Mouse (Mus musculus) kidney, embryonic 14.5 days (tissue): Measurements from ENCODE around the gene Mslnl. TPM values are rescaled to one million over a fixed set of nuclear protein-coding genes. Genes with fewer than 3 reads are reported as not detected.

ENCODE experiments used
- ATAC-seq: fragments of 200-750 bp; cut with Nextera tagmentation; 2 replicates; pipeline ENCODE4 v1.8.0; 2017; ENCODE audit warnings: moderate number of reproducible peaks, mild to moderate bottlenecking, moderate TSS enrichment, moderate library complexity; ENCODE audit not compliant: low FRiP score, low TSS enrichment
- H3K27ac ChIP-seq: fragments of 300-500 bp; sonication (generic); 2 replicates; pipeline ENCODE4 v1.5.1; 2014; ENCODE audit warnings: low read depth, mild to moderate bottlenecking, low read length, moderate library complexity, mixed read lengths
- H3K27me3 ChIP-seq: fragments of 300-500 bp; sonication (generic); 2 replicates; pipeline ENCODE4 v1.6.1; 2014; ENCODE audit warnings: mild to moderate bottlenecking, low read length; ENCODE audit not compliant: control insufficient read depth, insufficient read depth
- H3K36me3 ChIP-seq: fragments of 300-500 bp; sonication (generic); 2 replicates; pipeline ENCODE4 v1.6.1; 2014; ENCODE audit warnings: low read length, mixed read lengths; ENCODE audit not compliant: control insufficient read depth, insufficient read depth
- H3K4me1 ChIP-seq: fragments of 300-500 bp; sonication (generic); 2 replicates; pipeline ENCODE4 v1.6.1; 2014; ENCODE audit warnings: low read length, mixed read lengths; ENCODE audit not compliant: control insufficient read depth, insufficient read depth
- H3K4me2 ChIP-seq: fragments of 300-500 bp; sonication (generic); replicated peaks from 2 replicates; pipeline ENCODE4 v1.6.1; 2014; ENCODE audit warnings: low read depth, mild to moderate bottlenecking, low read length
- H3K4me3 ChIP-seq: fragments of 300-500 bp; sonication (generic); 2 replicates; pipeline ENCODE4 v1.5.1; 2014; ENCODE audit warnings: mild to moderate bottlenecking, low read length
- H3K9ac ChIP-seq: fragments of 300-500 bp; sonication (generic); 2 replicates; pipeline ENCODE4 v1.6.1; 2014; ENCODE audit warnings: low read depth, mild to moderate bottlenecking, low read length, moderate library complexity
- H3K9me3 ChIP-seq: fragments of 300-500 bp; sonication (generic); 2 replicates; pipeline ENCODE4 v1.6.1; 2016; ENCODE audit warnings: low read length; ENCODE audit not compliant: control insufficient read depth
- whole genome bisulfite sequencing: fragments of 180-500 bp; shearing (Covaris S2); extraction: QIAGEN DNeasy Blood & Tissue Kit; methylation state at CpG from one replicate; pipeline ENCODE4 v1.1.7; 2014; 5-methylcytosine and 5-hydroxymethylcytosine counted together
- polyA plus RNA-seq: library from polyadenylated mRNA; unstranded; fragments of >200 nt; fragmentation: Nextera tagmentation; extraction: Ambion mirVana; gene quantifications from 2 replicates; pipeline ENCODE4 v1.2.1, GENCODE M21; 2014

Gene Mslnl
- polyA plus RNA-seq, 1 experiment from 2014 or later, result not detected

- peaks cover 45% of the 10 kb centered on the region for H3K36me3 ChIP-seq
- 90% methylated on average over 3 of the region's 3 CpGs for WGBS
Measured at GRCm38 (mm10) chr17:25786280-25786679, 50.4 kb downstream of the Mslnl start, which contains the start of gene Ccdc78. Ccdc78 (plus strand) TSS chr17:25786580.

DNA sequence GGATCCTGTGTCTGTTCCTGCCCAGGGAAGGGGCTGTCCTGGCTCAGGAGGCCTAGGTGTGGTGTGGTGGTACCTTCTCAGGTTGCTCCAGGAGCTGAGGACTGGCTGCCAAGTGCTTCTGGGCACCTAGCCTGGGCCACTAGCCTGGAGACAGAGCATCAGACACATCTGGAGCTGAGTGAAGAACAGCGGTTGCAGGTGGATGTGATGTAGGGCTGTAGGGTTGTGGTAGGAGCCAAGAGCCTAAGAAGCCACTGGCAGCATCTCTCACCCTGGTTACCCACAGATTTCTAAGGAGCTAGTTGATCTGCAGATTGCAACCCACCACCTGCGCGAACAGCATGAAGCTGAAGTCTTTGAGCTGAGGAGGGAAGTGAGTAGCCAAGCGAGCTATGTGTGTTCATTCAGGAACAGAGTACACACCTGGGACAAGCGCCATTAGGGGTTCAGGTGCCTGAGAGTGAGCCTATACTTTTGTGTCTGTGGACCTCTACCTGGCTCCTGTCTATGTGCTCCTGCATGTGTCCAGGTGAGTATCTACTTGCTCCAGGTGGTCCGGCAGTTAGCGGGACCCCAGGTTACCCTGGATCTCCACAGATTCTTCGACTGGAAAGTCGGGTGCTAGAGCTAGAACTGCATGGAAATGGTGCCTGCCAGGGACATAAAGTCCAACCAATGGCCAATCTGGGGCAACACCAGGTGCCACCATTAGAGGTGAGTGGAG is 51.1 kb downstream of the Mslnl start:
- peaks cover 39% of the 10 kb centered on the region for H3K36me3 ChIP-seq
- H3K27ac ChIP-seq, result no peak overlapping the region
- 92% methylated on average over 9 of the region's 9 CpGs for WGBS
- no peak overlapping the region for H3K4me2 ChIP-seq
- H3K9me3 ChIP-seq, result no peaks in the 10 kb centered on the region
- no peak overlapping the region for H3K4me3 ChIP-seq
- peaks cover 22% of the 10 kb centered on the region for H3K4me1 ChIP-seq
- no peak overlapping the region for H3K9ac ChIP-seq
- no peak for ATAC-seq
- H3K27me3 ChIP-seq, result no peaks in the 10 kb centered on the region

More at GRCm38 (mm10) chr17:25786280-25786679, 50.4 kb downstream of the Mslnl start, which contains the start of gene Ccdc78:
- peak within 1 kb of the TSS; percentile 65; the same call in 1 of the 2 replicates for H3K27ac ChIP-seq
- H3K4me3 ChIP-seq, result peak within 1 kb of the TSS; percentile 58
- no peaks in the 10 kb centered on the region for H3K9me3 ChIP-seq
- peak within 1 kb of the TSS; percentile 57 for H3K4me2 ChIP-seq
- H3K9ac ChIP-seq, result peak within 1 kb of the TSS; percentile 65; the same call in 1 of the 2 replicates
- H3K4me1 ChIP-seq, result peaks cover 19% of the 10 kb centered on the region
- no peaks in the 10 kb centered on the region for H3K27me3 ChIP-seq
- no peak for ATAC-seq

GRCm38 (mm10) chr17:25791320-25791842 is 55.5 kb downstream of the Mslnl start:
- peak overlapping the region; percentile 82 for H3K9ac ChIP-seq
- H3K4me3 ChIP-seq, result peak overlapping the region; percentile 89
- H3K27me3 ChIP-seq, result no peaks in the 10 kb centered on the region
- H3K4me1 ChIP-seq, result peaks cover 49% of the 10 kb centered on the region
- 30% methylated on average over 19 of the region's 19 CpGs for WGBS
- no peaks in the 10 kb centered on the region for H3K9me3 ChIP-seq
- H3K27ac ChIP-seq, result peak overlapping the region; percentile 99; the same call in 1 of the 2 replicates
- peaks cover 23% of the 10 kb centered on the region for H3K36me3 ChIP-seq
- H3K4me2 ChIP-seq, result peak overlapping the region; percentile 92
- ATAC-seq, result peak; percentile 26; the same call in 1 of the 2 replicates

DNA sequence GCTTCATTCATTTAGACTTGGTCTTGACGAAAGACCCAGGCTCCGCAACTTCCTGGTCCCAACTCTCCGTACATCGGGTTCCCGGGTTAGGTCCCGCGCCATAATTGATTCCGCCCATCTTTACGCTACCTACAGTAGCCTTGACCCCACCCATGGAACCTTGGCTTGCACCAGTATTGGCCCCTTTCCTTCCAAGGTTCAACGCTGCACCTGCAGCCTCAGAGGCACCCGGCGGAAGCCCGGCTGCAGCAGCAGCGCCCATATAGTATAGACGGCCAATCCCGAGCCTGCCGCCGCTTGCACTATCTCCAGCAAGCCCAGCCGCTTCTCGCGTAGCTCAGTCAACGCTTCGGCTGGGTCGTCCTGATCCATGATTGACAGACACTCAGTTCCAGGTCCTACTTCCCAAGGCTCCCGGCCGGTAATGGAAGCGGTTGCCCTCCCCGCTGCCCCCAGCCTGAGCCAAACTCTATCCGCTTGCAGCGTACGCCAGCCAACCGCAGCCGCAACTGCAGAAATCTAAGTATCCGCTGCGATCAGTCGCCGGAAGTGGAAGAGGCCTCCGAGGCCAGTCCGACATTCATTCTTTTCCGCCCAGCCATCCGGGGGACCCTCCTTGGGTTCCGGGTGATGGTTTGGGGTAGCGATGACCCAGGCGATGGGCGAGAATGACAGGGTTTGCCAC is 56.1 kb downstream of the Mslnl start:
- peak overlapping the region; percentile 99 for H3K27ac ChIP-seq
- H3K9ac ChIP-seq, result peak overlapping the region; percentile 82
- H3K4me1 ChIP-seq, result peaks cover 50% of the 10 kb centered on the region
- H3K27me3 ChIP-seq, result no peaks in the 10 kb centered on the region
- peaks cover 23% of the 10 kb centered on the region for H3K36me3 ChIP-seq
- H3K4me2 ChIP-seq, result peak overlapping the region; percentile 92
- H3K4me3 ChIP-seq, result peak overlapping the region; percentile 89
- peak; percentile 28 for ATAC-seq
- under 1% methylated on average over 45 of the region's 45 CpGs for WGBS
- no peaks in the 10 kb centered on the region for H3K9me3 ChIP-seq

DNA sequence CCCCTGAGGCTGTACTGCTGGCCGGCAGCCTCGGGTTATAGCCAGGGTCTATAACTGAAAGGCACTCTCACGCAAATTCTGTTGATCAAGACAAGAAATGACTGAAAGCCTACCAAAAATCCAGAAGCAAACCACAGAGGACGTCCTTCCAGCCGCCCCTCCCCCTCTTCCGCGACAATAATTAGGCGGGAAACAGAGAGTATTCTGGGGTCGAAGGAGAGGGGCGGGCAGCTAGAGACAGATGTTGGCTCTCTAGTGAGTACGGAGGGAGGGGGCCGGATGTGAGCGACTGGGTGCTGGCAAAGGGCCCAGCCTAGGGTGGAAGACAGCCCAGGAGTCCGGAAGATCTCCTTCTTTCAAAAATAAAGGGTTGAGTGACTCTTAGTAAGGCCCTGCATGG is 56.8 kb downstream of the Mslnl start, which contains the start of gene Fam173a:
Gene Fam173a (minus strand): TSS at position 287 of the 400 bp plus-strand sequence.
- H3K4me3 ChIP-seq, result peak within 1 kb of the TSS; percentile 89
- H3K9ac ChIP-seq, result peak within 1 kb of the TSS; percentile 82
- peak within 1 kb of the TSS; percentile 92 for H3K4me2 ChIP-seq
- H3K27ac ChIP-seq, result peak within 1 kb of the TSS; percentile 99
- H3K36me3 ChIP-seq, result peaks cover 21% of the 10 kb centered on the region
- under 1% methylated on average over 14 of the region's 14 CpGs for WGBS
- no peaks in the 10 kb centered on the region for H3K9me3 ChIP-seq
- ATAC-seq, result peak; percentile 63
- H3K4me1 ChIP-seq, result peaks cover 50% of the 10 kb centered on the region
- no peaks in the 10 kb centered on the region for H3K27me3 ChIP-seq

- H3K4me2 ChIP-seq, result no peak overlapping the region
- WGBS, result 81% methylated on average over 13 of the region's 13 CpGs
- H3K9me3 ChIP-seq, result no peaks in the 10 kb centered on the region
- no peak overlapping the region for H3K9ac ChIP-seq
- no peaks in the 10 kb centered on the region for H3K27me3 ChIP-seq
- ATAC-seq, result no peak
- H3K4me1 ChIP-seq, result peaks cover 50% of the 10 kb centered on the region
- H3K4me3 ChIP-seq, result no peak overlapping the region; the same call in 1 of the 2 replicates
- H3K36me3 ChIP-seq, result peaks cover 14% of the 10 kb centered on the region
- peak overlapping the region; percentile 37; the same call in 1 of the 2 replicates for H3K27ac ChIP-seq
Measured at GRCm38 (mm10) chr17:25794197-25794596, 58.4 kb downstream of the Mslnl start.

- Histone ChIP-seq H3K9ac (0 out of 2 replicates have a peak overlapping the region, but pooled peaks have one; percentile 78), H3K27ac (peak overlapping the region; percentile 7; the same call in 1 of the 2 replicates), H3K4me3 (no peak overlapping the region; the same call in 1 of the 2 replicates), H3K36me3 (peaks cover 6% of the 10 kb centered on the region), H3K27me3 (no peaks in the 10 kb centered on the region), H3K4me1 (peaks cover 50% of the 10 kb centered on the region), H3K4me2 (peak overlapping the region; percentile 99), H3K9me3 (no peaks in the 10 kb centered on the region)
- no peak for ATAC-seq
- WGBS, result 74% methylated on average over 17 of the region's 17 CpGs
Measured at GRCm38 (mm10) chr17:25794998-25795397, 59.2 kb downstream of the Mslnl start.

DNA sequence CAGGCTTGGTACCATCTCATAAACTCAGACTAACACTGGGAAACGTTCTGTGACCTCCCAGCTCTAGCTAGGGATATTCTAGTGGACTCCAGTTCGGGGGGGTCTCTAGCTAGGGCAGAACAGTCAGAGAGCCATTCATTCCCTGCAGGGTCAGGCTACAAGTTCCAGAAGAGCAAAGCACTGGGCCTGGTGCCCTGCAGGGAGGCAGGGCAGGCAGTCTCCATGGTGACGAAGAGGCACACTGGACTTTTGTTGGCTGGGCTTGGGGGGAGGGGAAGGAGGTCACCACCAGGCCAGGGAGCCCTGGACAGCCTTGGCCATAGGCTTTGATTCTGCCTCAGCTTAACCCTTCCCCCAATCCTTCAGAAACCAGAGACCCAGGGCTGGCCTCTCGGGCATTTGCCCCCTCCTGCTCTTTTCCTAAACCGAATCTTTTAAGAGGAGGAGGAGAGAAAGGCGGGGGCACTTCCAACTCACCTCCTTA is 59.8 kb downstream of the Mslnl start, which contains the start of gene AC134908.4:
Gene AC134908.4 (minus strand): TSS at position 51 of the 484 bp plus-strand sequence.
- peak within 1 kb of the TSS; percentile 85 for H3K4me3 ChIP-seq
- ATAC-seq, result peak; percentile 28; the same call in 1 of the 2 replicates
- H3K36me3 ChIP-seq, result peaks cover 6% of the 10 kb centered on the region
- H3K9ac ChIP-seq, result peak within 1 kb of the TSS; percentile 78
- no peaks in the 10 kb centered on the region for H3K27me3 ChIP-seq
- peaks cover 50% of the 10 kb centered on the region for H3K4me1 ChIP-seq
- peak within 1 kb of the TSS; percentile 99 for H3K4me2 ChIP-seq
- WGBS, result 6% methylated on average over 6 of the region's 6 CpGs
- no peaks in the 10 kb centered on the region for H3K9me3 ChIP-seq
- H3K27ac ChIP-seq, result peak within 1 kb of the TSS; percentile 47; the same call in 1 of the 2 replicates
